Mouse (Mus musculus): ENCODE results near the gene Gna13.

Gene Gna13

GRCm38 (mm10) chr11:109426272-109426586 lies 63.6 kb downstream of the Gna13 start:
- DNase-seq, result no peak

GRCm38 (mm10) chr11:109427353-109427752 lies 64.7 kb downstream of the Gna13 start:
- DNase-seq, result no peak

GRCm38 (mm10) chr11:109434233-109434798 lies 71.7 kb downstream of the Gna13 start:
- DNase-seq, result no peak

- no peak for DNase-seq
These were observed 74.3 kb downstream of the Gna13 start for GRCm38 (mm10) chr11:109436889-109437288.

- DNase-seq, result no peak
These were observed 76.6 kb downstream of the Gna13 start for GRCm38 (mm10) chr11:109439209-109439608.

- DNase-seq, result peak; percentile 67
These were observed 77.3 kb downstream of the Gna13 start for GRCm38 (mm10) chr11:109439829-109440340.

GRCm38 (mm10) chr11:109440641-109441040 lies 78.0 kb downstream of the Gna13 start:
- no peak for DNase-seq

- no peak for DNase-seq
These were observed 78.5 kb downstream of the Gna13 start for GRCm38 (mm10) chr11:109441119-109441518.

GRCm38 (mm10) chr11:109442166-109442730 lies 79.6 kb downstream of the Gna13 start:
- DNase-seq, result no peak

- no peak for DNase-seq
These were observed 81.0 kb downstream of the Gna13 start for GRCm38 (mm10) chr11:109443468-109444263.

- DNase-seq, result no peak
These were observed 82.0 kb downstream of the Gna13 start for GRCm38 (mm10) chr11:109444600-109444999.

- DNase-seq, result no peak
These were observed 82.9 kb downstream of the Gna13 start for GRCm38 (mm10) chr11:109445438-109446035.

Data from right cerebral cortex, postnatal 25 days (tissue).